Mouse (Mus musculus): ENCODE data around the gene Gpr183. TPM values are rescaled to one million over a fixed set of nuclear protein-coding genes. Genes with fewer than 3 reads are reported as not detected.

Gene Gpr183
- polyA plus RNA-seq, 1 experiment from 2014 or later = 3.2 TPM

DNA sequence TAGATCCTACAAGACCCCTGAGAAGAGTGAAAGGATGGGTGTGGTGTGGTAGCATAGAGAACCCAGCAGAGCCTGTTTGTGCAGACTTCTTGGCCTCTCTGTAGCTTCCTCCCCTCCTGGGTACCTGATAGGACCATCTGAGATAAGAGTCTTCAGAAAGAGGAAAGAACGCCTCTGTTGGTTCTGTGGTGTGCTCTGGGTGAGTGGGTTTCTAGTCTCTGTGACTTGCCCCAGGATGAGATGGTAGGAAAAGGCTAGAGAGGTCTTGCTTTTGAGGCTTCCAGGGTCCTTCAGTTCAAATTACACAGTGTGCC is 30.5 kb upstream of the Gpr183 start:
- peaks cover 3% of the 10 kb centered on the region; the same call in 1 of the 2 replicates for H3K4me1 ChIP-seq
- ATAC-seq (ENCODE audit: low FRiP score, low read depth) = no peak
- H3K36me3 ChIP-seq = peaks cover 40% of the 10 kb centered on the region
- H3K9me3 ChIP-seq = no peaks in the 10 kb centered on the region
- no peak overlapping the region for H3K4me3 ChIP-seq
- H3K4me2 ChIP-seq (replicated peaks) = no peak overlapping the region
- H3K27ac ChIP-seq = no peak overlapping the region
- 100% methylated on average over 1 of the region's 1 CpGs for WGBS
- H3K9ac ChIP-seq = no peak overlapping the region
- no peaks in the 10 kb centered on the region for H3K27me3 ChIP-seq

DNA sequence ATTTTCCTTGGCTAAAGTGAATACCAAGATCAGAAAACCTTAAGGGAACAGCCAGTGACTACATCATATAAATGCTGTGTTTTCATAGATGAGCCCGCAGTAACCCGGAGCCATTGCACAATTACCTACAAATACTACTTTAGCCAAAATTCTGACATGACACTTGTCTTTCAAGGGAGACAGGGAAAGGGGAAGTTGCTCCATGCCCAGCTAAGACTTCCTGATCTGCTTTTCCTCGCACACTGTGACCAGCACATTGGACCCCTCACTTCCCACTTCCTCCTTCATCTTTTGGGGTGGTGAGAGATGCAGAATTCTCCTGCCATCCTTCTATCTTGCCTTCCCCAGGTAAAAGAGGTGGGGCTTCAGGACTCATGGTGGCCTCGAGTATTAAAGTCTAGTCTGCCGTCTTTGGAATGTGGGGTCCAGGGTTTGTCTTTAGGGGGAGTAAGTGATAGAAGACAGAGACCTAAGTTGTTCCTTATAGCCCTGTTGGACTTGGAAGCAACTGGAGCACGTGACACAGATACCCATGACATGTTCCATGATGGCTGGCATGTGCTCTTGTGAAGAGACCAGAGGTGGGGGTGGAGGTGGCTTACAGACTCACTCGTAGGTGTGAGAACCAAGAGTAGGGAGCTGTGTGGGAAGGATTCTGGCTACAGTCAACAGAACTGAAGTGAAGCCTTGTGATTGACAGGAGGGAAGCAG is 30.0 kb upstream of the Gpr183 start:
- no peaks in the 10 kb centered on the region for H3K9me3 ChIP-seq
- no peak overlapping the region for H3K9ac ChIP-seq
- H3K4me1 ChIP-seq = peaks cover 3% of the 10 kb centered on the region; the same call in 1 of the 2 replicates
- H3K27ac ChIP-seq = no peak overlapping the region
- H3K4me2 ChIP-seq (replicated peaks) = no peak overlapping the region
- ATAC-seq (ENCODE audit: low FRiP score, low read depth) = no peak
- WGBS = 90% methylated on average over 7 of the region's 7 CpGs
- no peak overlapping the region for H3K4me3 ChIP-seq
- H3K27me3 ChIP-seq = no peaks in the 10 kb centered on the region
- H3K36me3 ChIP-seq = peaks cover 43% of the 10 kb centered on the region

DNA sequence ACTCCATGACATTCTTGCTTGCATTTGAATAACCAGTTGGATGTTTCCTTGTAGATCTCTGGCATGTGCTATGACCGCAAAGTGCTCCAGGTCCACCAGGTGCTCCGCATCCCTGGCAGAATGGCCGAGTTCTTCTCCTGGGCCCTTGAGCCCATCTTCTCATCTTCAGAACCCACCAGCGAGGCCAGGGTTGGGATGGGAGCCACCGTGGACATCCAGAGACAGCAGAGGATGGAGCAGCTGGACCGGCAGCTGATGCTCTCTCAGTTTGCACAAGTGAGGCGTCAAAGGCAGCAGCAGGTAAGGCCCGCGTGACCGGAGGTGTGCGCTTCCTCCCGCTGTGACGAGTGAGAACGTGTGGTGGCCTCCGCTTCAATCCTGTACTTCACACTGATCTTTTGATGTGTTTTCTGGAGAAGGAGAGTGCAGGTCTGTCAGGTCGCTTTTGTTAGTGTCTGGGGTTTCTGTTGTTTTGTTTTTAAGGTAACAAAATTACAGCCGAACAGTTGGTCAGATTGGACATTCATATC is 29.2 kb upstream of the Gpr183 start:
- no peaks in the 10 kb centered on the region for H3K9me3 ChIP-seq
- H3K27ac ChIP-seq = no peak overlapping the region
- no peak overlapping the region for H3K9ac ChIP-seq
- no peak for ATAC-seq (ENCODE audit: low FRiP score, low read depth)
- no peak overlapping the region for H3K4me3 ChIP-seq
- H3K36me3 ChIP-seq = peaks cover 46% of the 10 kb centered on the region
- no peak overlapping the region for H3K4me2 ChIP-seq (replicated peaks)
- H3K27me3 ChIP-seq = no peaks in the 10 kb centered on the region
- 93% methylated on average over 17 of the region's 17 CpGs for WGBS
- H3K4me1 ChIP-seq = peaks cover 3% of the 10 kb centered on the region; the same call in 1 of the 2 replicates

DNA sequence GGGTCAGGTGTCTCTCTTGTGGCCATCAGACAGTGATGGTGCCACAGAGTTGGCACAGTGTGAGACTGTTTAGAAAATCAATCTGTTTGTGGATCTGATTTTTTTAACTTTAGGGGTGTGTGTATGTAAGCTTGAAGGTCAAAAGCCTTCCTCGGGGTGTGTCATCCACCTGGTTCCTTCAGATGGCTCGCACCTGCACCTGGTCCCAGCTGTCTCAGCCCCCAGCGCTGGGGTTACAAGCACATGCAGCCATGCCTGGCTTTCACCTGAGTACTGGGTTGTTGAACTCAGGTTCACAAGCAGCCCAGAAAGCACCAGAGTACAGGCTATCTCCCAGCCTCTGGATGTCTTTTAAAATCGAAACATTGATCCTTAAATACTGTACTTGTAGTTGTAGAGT is 28.6 kb upstream of the Gpr183 start:
- no peak for ATAC-seq (ENCODE audit: low FRiP score, low read depth)
- Histone ChIP-seq H3K4me2 (replicated peaks) (no peak overlapping the region), H3K27me3 (no peaks in the 10 kb centered on the region), H3K4me1 (0 out of 2 replicates have a peak, but pooled peaks cover 3% of the 10 kb centered on the region), H3K4me3 (no peak overlapping the region), H3K9ac (no peak overlapping the region), H3K27ac (no peak overlapping the region), H3K36me3 (peaks cover 46% of the 10 kb centered on the region), H3K9me3 (no peaks in the 10 kb centered on the region)
- 91% methylated on average over 4 of the region's 4 CpGs for WGBS

DNA sequence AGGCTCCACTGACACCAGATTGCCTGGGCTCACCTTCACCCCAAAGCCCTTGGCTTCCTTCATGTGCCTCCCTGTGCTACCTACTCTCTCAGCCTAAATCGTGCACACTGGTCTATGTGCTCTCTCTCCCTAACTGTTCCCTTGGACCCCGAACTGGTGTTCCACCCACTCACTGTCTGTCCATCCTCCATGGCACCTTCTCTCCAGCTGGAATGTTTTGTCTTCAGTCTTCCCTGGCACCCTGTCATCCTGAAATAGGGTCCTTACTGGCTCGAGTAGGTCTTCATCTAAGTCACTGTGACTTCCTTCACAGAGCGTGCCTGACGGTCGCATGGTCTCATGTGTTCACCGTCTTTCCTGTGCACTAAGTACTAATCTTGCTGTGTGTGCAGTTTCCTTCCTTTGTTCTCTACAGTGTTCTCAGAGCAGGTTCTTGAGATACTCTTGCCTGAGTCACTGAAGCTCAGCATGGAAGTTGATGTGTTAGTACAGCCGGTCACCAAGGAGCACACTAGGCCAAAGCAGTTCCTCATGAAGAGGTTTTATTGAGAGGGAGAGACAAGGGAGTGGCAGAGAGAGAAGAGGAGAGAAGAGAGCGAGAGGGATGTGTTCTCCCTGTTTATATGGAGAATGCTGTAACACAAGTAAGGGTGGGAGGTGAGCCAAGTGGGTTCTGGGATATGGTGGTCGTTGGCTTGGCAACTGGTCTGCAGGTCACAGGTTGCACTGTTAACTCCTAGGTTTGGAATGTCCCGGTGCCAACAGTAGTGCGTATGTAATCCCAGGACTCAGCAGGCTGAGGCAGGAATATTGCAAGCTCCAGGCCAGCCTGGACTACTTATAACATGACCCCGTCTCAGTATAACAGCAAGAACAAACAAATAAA is 27.6 kb upstream of the Gpr183 start:
- Histone ChIP-seq H3K4me3 (no peak overlapping the region), H3K27me3 (no peaks in the 10 kb centered on the region), H3K9me3 (no peaks in the 10 kb centered on the region), H3K27ac (no peak overlapping the region), H3K4me1 (0 out of 2 replicates have a peak, but pooled peaks cover 3% of the 10 kb centered on the region), H3K4me2 (replicated peaks) (no peak overlapping the region), H3K36me3 (peaks cover 39% of the 10 kb centered on the region), H3K9ac (no peak overlapping the region)
- ATAC-seq (ENCODE audit: low FRiP score, low read depth) = no peak
- WGBS = 91% methylated on average over 13 of the region's 13 CpGs

DNA sequence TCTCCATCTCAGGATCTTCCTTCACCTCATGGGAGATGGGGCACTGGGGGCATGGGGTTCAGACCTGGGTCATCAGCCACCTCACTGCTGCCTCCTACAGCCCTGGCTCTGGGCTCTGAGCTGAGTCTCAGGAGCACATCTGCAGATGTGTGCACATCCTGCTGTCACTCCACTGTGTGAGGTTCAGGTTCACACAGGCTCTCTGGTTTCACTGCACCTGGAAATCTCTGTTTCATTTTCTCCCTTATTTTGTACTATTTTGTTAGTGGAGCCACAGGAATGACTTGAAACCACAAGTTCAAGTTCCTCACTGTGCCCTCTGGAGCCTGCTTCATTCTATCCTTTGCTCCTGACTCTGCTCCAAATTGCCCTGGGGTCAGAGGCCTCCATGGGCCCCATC is 26.9 kb upstream of the Gpr183 start:
- no peak for ATAC-seq (ENCODE audit: low FRiP score, low read depth)
- Histone ChIP-seq H3K4me3 (no peak overlapping the region), H3K27me3 (no peaks in the 10 kb centered on the region), H3K4me1 (0 out of 2 replicates have a peak, but pooled peaks cover 3% of the 10 kb centered on the region), H3K4me2 (replicated peaks) (no peak overlapping the region), H3K9me3 (no peaks in the 10 kb centered on the region), H3K27ac (no peak overlapping the region), H3K9ac (no peak overlapping the region), H3K36me3 (peaks cover 41% of the 10 kb centered on the region)

DNA sequence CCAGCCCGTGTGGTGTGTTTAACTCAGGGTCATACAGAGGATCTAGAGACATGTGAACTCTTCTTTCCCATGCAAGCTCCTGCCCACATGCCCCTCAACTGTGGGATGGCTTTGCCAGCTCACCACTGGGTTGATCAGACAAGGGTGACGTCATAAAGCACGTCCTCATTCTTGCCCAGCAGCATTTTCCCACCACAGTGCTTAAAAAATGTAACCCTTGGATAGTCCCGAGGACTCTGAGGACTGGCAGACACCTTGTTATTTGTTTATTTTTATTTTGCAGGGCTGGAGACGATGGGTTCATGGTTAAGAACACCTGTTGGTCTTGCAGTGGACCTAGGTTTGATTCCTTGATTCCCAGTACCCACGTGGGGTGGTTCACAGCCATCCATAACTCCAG is 25.9 kb upstream of the Gpr183 start:
- ATAC-seq (ENCODE audit: low FRiP score, low read depth) = no peak
- no peak overlapping the region for H3K4me2 ChIP-seq (replicated peaks)
- no peak overlapping the region for H3K27ac ChIP-seq
- H3K4me1 ChIP-seq = 0 out of 2 replicates have a peak, but pooled peaks cover 3% of the 10 kb centered on the region
- no peaks in the 10 kb centered on the region for H3K9me3 ChIP-seq
- H3K4me3 ChIP-seq = no peak overlapping the region
- no peaks in the 10 kb centered on the region for H3K27me3 ChIP-seq
- H3K9ac ChIP-seq = no peak overlapping the region
- WGBS = 85% methylated on average over 6 of the region's 6 CpGs
- H3K36me3 ChIP-seq = peaks cover 36% of the 10 kb centered on the region

DNA sequence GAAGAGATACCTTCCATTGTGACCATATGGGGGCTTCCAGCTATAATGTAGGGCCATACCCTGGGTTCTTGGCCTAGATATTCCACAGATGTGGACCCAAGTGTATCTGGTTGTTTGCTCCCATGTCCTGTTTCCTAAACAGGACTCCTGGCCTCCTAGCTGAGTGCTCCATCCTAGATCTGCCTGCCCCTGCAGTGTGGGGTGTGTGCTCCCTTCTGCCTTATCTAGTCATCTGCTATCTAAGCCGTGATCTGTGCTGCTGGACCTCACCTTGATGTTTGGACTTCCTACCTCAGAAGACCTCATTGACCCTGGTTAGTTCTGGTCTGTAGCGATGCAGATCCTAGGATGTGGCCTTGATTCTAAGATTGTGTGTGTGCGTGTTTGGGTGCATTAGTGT is 24.9 kb upstream of the Gpr183 start:
- 95% methylated on average over 3 of the region's 3 CpGs for WGBS
- peaks cover 26% of the 10 kb centered on the region for H3K36me3 ChIP-seq
- no peak overlapping the region for H3K9ac ChIP-seq
- no peak overlapping the region for H3K27ac ChIP-seq
- no peaks in the 10 kb centered on the region for H3K9me3 ChIP-seq
- ATAC-seq (ENCODE audit: low FRiP score, low read depth) = no peak
- H3K4me1 ChIP-seq = 0 out of 2 replicates have a peak, but pooled peaks cover 3% of the 10 kb centered on the region
- no peaks in the 10 kb centered on the region for H3K27me3 ChIP-seq
- no peak overlapping the region for H3K4me2 ChIP-seq (replicated peaks)
- no peak overlapping the region for H3K4me3 ChIP-seq

DNA sequence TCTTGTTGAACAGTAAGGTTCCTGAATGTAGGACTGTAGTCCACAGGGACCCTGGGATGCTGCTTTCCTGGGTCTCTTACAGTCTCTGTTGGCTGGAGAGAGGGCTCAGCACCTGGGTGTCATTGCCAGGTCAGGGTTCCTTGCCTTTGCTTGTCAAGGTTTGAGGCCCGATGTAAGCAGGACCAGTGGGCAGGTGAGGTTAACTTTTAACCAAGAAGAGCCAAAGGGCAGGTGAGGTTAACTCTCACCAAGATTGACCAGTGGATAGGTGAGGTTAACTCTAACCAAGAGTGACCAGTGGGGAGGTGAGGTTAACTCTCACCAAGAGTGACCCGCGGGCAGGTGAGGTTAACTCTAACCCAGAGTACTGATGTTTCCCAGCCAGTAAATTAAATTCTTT is 24.3 kb upstream of the Gpr183 start:
- ATAC-seq (ENCODE audit: low FRiP score, low read depth) = no peak
- WGBS = 93% methylated on average over 3 of the region's 3 CpGs

DNA sequence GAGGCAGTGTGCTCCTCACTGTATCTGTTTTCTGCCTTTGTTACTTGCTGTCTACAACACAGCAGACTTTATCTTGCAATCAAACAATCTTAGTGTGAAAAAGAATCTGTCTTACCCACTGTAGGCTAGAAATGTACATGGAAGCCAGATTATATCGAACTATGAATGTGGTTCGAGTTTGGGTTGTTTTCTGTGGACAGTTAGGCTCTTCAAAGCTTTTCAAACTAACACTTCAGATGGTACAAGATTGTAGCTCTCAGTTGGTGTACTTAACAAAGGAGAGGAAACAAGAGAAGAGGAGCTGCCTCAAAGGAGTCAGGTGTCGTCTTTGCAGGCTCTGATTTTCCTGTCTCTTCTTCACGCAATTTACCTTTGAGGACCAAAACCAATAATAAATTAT is 22.7 kb upstream of the Gpr183 start:
- Histone ChIP-seq H3K9me3 (no peaks in the 10 kb centered on the region), H3K27ac (no peak overlapping the region), H3K4me1 (0 out of 2 replicates have a peak, but pooled peaks cover 3% of the 10 kb centered on the region), H3K4me2 (replicated peaks) (no peak overlapping the region), H3K4me3 (no peak overlapping the region), H3K27me3 (no peaks in the 10 kb centered on the region), H3K9ac (no peak overlapping the region), H3K36me3 (peaks cover 17% of the 10 kb centered on the region)
- 84% methylated on average over 4 of the region's 4 CpGs for WGBS
- no peak for ATAC-seq (ENCODE audit: low FRiP score, low read depth)

More for the DNA sequence above, 24.3 kb upstream of the Gpr183 start:
- Histone ChIP-seq H3K9me3 (no peaks in the 10 kb centered on the region), H3K36me3 (peaks cover 21% of the 10 kb centered on the region), H3K4me1 (0 out of 2 replicates have a peak, but pooled peaks cover 3% of the 10 kb centered on the region), H3K9ac (no peak overlapping the region), H3K4me3 (no peak overlapping the region), H3K27ac (no peak overlapping the region), H3K4me2 (replicated peaks) (no peak overlapping the region), H3K27me3 (no peaks in the 10 kb centered on the region)

DNA sequence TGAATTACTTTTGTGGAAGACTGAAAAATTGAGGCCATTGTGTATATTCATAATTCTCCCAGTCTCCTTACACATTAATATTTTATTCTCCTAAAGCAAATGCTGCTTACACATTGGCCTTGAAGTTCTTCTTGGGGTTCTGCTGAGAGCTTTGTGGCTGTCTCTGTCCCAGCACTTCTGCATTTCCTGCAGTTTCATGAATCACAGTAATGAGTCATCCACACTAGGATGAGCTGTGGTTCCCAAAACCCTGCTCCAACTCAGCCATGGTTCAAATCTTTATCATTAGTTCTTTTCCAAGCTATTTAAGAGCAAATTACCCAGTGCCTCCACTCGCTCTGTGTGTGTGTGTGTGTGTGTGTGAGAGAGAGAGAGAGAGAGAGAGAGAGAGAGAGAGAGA is 22.3 kb upstream of the Gpr183 start:
- H3K9me3 ChIP-seq = no peaks in the 10 kb centered on the region
- H3K9ac ChIP-seq = no peak overlapping the region
- no peak overlapping the region for H3K27ac ChIP-seq
- no peak overlapping the region for H3K4me2 ChIP-seq (replicated peaks)
- 0 out of 2 replicates have a peak, but pooled peaks cover 3% of the 10 kb centered on the region for H3K4me1 ChIP-seq
- H3K4me3 ChIP-seq = no peak overlapping the region
- no peak for ATAC-seq (ENCODE audit: low FRiP score, low read depth)
- WGBS = 81% methylated on average over 1 of the region's 1 CpGs
- H3K36me3 ChIP-seq = peaks cover 14% of the 10 kb centered on the region
- H3K27me3 ChIP-seq = no peaks in the 10 kb centered on the region

DNA sequence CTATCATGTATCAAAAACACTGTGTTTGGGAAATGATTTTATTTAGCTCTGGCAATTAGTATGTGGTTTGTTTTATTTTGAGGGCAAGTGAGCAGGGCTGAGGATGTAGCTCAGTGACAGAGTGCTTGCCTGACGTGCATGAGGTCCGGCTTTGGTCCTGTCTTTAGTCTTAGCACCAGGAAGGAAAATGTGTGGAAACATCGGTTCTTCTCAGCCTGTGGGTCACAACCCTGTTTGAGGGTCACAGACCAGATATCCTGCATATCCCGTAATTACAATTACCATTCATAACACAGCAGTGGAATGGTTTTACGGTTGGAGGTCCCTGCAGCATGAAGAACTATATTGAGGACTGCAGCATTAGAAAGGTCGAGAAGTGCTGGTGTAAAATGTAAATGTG is 21.0 kb upstream of the Gpr183 start:
- H3K4me1 ChIP-seq = no peaks in the 10 kb centered on the region
- H3K4me3 ChIP-seq = no peak overlapping the region
- H3K27me3 ChIP-seq = no peaks in the 10 kb centered on the region
- H3K4me2 ChIP-seq (replicated peaks) = no peak overlapping the region
- no peak overlapping the region; the same call in 1 of the 2 replicates for H3K27ac ChIP-seq
- no peak overlapping the region for H3K9ac ChIP-seq
- no peak for ATAC-seq (ENCODE audit: low FRiP score, low read depth)
- WGBS = 83% methylated on average over 6 of the region's 6 CpGs
- no peaks in the 10 kb centered on the region for H3K9me3 ChIP-seq
- peaks cover 13% of the 10 kb centered on the region for H3K36me3 ChIP-seq

Data from limb, embryonic 13.5 days (tissue).